Mouse (Mus musculus) neural tube, embryonic 12.5 days (tissue): Measurements from ENCODE around the gene H2-M10.1. TPM values are rescaled to one million over a fixed set of nuclear protein-coding genes. Genes with fewer than 3 reads are reported as not detected.

Experiments used
- ATAC-seq: fragments of 200-750 bp; cut with Nextera tagmentation; 2 replicates; pipeline ENCODE4 v1.8.0; 2017; ENCODE audit warnings: low read depth, mild to moderate bottlenecking, moderate TSS enrichment, moderate library complexity; ENCODE audit not compliant: low FRiP score
- H3K27ac ChIP-seq: fragments of 300-500 bp; sonication (generic); 2 replicates; pipeline ENCODE4 v1.5.1; 2016
- H3K27me3 ChIP-seq: fragments of 300-500 bp; sonication (generic); replicated peaks from 2 replicates; pipeline ENCODE4 v1.6.1; 2016; ENCODE audit warnings: mild to moderate bottlenecking
- H3K36me3 ChIP-seq: fragments of 300-500 bp; sonication (generic); 2 replicates; pipeline ENCODE4 v1.6.1; 2016; ENCODE audit warnings: mild to moderate bottlenecking
- H3K4me1 ChIP-seq: fragments of 300-500 bp; sonication (generic); 2 replicates; pipeline ENCODE4 v1.6.1; 2016
- H3K4me2 ChIP-seq: fragments of 300-500 bp; sonication (generic); replicated peaks from 2 replicates; pipeline ENCODE4 v1.6.1; 2016; ENCODE audit warnings: mild to moderate bottlenecking
- H3K4me3 ChIP-seq: fragments of 300-500 bp; sonication (generic); 2 replicates; pipeline ENCODE4 v1.5.1; 2016
- H3K9ac ChIP-seq: fragments of 300-500 bp; sonication (generic); 2 replicates; pipeline ENCODE4 v1.6.1; 2016; ENCODE audit warnings: mild to moderate bottlenecking
- H3K9me3 ChIP-seq: fragments of 300-500 bp; sonication (generic); 2 replicates; pipeline ENCODE4 v1.6.1; 2016; ENCODE audit warnings: mild to moderate bottlenecking
- whole genome bisulfite sequencing: fragments of 180-500 bp; shearing (Covaris S2); methylation state at CpG from one replicate; pipeline ENCODE4 v1.1.7; 2016; 5-methylcytosine and 5-hydroxymethylcytosine counted together
- polyA plus RNA-seq: library from polyadenylated mRNA; unstranded; fragments of >200 nt; fragmentation: Nextera tagmentation; extraction: Ambion mirVana; gene quantifications from 2 replicates; pipeline ENCODE4 v1.2.1, GENCODE M21; 2016

Gene H2-M10.1
- polyA plus RNA-seq, 1 experiment from 2014 or later = not detected

DNA sequence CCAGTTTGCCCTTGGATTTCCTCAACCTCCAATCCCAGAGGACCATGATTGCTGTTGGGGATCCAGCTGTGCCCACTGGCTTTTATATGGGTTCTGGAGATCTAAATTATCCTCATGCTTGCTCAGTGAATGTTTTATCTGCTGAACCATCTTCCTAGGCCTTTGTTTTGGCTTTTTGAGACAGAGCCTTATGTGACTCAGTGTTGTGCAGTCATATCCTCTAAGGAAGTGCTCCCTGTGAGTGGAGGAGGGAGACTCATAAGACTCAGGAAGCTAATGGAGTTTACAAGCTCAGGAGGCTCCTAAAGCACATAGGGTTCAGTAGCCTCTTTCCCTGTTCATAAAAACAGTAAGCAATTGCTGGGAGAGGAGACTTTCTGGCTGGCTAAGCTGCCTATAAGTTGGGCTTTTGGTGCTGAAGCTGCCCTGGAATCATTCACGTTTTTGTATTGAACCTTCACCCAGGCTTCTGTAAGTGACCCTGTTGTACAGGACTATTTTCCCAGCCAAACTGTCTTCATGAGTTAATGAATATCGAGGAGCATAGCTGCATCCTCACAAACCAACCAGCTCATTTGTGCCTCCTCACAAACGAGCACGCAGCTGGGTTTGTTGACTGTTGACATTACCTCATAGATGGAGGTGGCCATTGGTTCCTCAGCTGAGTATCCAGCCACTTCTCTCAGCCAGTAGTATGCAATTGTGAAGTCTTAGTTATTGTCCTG lies 44.3 kb downstream of the H2-M10.1 start:
- H3K9ac ChIP-seq = no peak overlapping the region
- H3K4me1 ChIP-seq = no peaks in the 10 kb centered on the region
- H3K4me3 ChIP-seq = no peak overlapping the region
- peaks cover 29% of the 10 kb centered on the region for H3K36me3 ChIP-seq
- no peak overlapping the region for H3K4me2 ChIP-seq
- no peak overlapping the region for H3K27ac ChIP-seq
- WGBS = 90% methylated on average over 4 of the region's 4 CpGs
- no peak for ATAC-seq
- peaks cover 13% of the 10 kb centered on the region; the same call in 1 of the 2 replicates for H3K9me3 ChIP-seq
- H3K27me3 ChIP-seq = no peaks in the 10 kb centered on the region

DNA sequence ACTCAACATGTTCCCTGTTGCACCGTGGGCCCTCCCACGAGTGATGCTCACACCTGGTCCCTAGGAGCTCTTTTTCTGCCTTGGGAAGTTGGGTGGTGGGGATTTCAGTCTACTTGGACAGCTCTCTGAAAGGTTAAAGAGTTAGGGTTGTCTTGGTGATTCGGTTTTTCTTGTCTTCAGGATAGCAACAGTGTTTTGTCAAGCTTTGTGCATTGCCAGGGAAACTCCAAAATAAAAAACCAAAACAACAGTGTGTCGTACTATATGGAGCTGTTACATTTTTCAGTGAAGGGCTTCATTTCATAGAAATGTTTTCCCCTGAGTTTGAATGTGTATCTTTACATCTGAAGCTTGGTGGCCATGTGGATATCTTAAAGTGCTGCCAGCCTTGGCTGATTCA lies 51.2 kb downstream of the H2-M10.1 start:
- Histone ChIP-seq H3K9ac (no peak overlapping the region), H3K36me3 (peaks cover 18% of the 10 kb centered on the region), H3K27me3 (no peaks in the 10 kb centered on the region), H3K9me3 (no peaks in the 10 kb centered on the region), H3K4me2 (no peak overlapping the region), H3K27ac (no peak overlapping the region), H3K4me1 (peaks cover 25% of the 10 kb centered on the region), H3K4me3 (no peak overlapping the region)
- 96% methylated on average over 4 of the region's 4 CpGs for WGBS
- ATAC-seq = no peak

DNA sequence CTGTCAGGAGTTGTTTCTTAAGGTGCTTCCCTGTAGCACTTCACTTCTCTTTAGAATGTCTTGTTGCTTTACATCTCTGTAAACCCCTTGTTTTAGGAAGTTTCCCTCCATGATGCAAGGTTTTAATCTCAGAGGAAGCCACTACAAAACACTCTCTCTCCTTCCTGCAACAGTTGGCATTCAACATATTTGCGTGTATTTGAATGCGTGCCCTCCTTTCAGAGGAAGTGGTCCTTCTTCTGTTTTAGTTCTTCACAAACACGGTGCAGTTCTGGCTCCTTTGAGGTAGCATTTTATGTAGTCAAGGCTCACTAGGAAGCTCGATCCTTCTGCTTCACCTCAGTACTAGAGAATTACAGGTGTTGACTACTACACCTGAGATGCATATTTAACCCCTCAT lies 52.2 kb downstream of the H2-M10.1 start:
- Histone ChIP-seq H3K4me2 (0 out of 2 replicates have a peak overlapping the region, but pooled peaks have one; percentile 87), H3K4me3 (no peak overlapping the region), H3K36me3 (peaks cover 19% of the 10 kb centered on the region), H3K27me3 (no peaks in the 10 kb centered on the region), H3K27ac (no peak overlapping the region), H3K4me1 (peaks cover 26% of the 10 kb centered on the region), H3K9ac (no peak overlapping the region), H3K9me3 (no peaks in the 10 kb centered on the region)
- no peak for ATAC-seq
- 91% methylated on average over 4 of the region's 4 CpGs for WGBS

Other genes with a start within 250 kb of the H2-M10.1 start
- not detected in 2 replicates for gene Gm19684, start 204.5 kb downstream of the H2-M10.1 start, polyA plus RNA-seq
- gene Gm7030, start 196.7 kb downstream of the H2-M10.1 start, polyA plus RNA-seq = not detected in 2 replicates
- 0.25 TPM in 1 of 2 replicates, not detected in the other for gene Gm8909, start 157.6 kb downstream of the H2-M10.1 start, polyA plus RNA-seq
- gene H2-T3, start 135.9 kb downstream of the H2-M10.1 start, polyA plus RNA-seq = not detected in 2 replicates
- 84.2 and 94.0 TPM in 2 replicates for gene Rpp21, start 68.1 kb downstream of the H2-M10.1 start, polyA plus RNA-seq
- gene Trim39, start 53.9 kb downstream of the H2-M10.1 start, polyA plus RNA-seq = 25.4 and 27.5 TPM in 2 replicates
- gene H2-M10.2, start 39.7 kb downstream of the H2-M10.1 start, polyA plus RNA-seq = not detected in 2 replicates
- not detected in 2 replicates for gene H2-M10.3, start 42.3 kb upstream of the H2-M10.1 start, polyA plus RNA-seq
- not detected in 2 replicates for gene H2-M10.4, start 136.2 kb upstream of the H2-M10.1 start, polyA plus RNA-seq
- 0.25 TPM in 1 of 2 replicates, not detected in the other for gene H2-M11, start 220.9 kb upstream of the H2-M10.1 start, polyA plus RNA-seq